Mouse (Mus musculus) heart, adult 2 months (tissue): ENCODE results near the gene Fcrlb.

Source experiments
- CTCF ChIP-seq: fragments of 200-600 bp; IDR thresholded peaks from 2 replicates; pipeline ENCODE4 v1.8.1; 2022; ENCODE audit warnings: antibody characterized with exemption, mild to moderate bottlenecking, moderate library complexity
- EP300 ChIP-seq: fragments of 200-500 bp; IDR thresholded peaks from 2 replicates; pipeline ENCODE4 v1.6.1; 2011; ENCODE audit warnings: low read depth, low read length, control low read depth; ENCODE audit not compliant: insufficient read depth
- POLR2A ChIP-seq: fragments of 200-500 bp; IDR thresholded peaks from 2 replicates; pipeline ENCODE4 v1.6.1; 2011; ENCODE audit warnings: mild to moderate bottlenecking, low read depth, low read length, control low read depth; ENCODE audit not compliant: insufficient read depth

DNA sequence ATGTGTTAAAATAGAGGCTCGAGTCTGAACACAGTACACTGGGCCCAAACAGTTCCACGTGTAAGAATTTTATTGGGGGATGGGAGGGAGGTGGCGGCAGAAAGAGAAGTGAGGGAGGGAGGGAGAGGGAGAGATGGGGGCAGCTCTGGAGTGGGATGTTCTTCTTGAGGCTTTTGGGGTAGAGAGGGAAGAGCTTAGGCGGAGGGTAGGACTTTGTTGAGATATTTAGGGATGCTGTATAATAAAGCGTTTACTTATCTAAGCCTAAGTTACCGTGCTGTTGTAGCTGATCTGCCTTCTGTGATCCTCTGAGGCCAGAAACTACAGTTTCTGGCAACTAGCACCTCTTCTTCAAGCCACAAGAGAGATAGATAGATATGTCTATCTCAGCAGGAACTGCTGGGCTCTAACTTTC, 26.7 kb downstream of the Fcrlb start:
- TF ChIP-seq CTCF (no peak), POLR2A (no peak), EP300 (no peak)
